Mouse (Mus musculus): ENCODE data around the gene Slc18a2.

Slc18a2 gene

GRCm38 (mm10) chr19:59276354-59276753, 15.7 kb downstream of the Slc18a2 start:
- in situ Hi-C loops (cut with MboI): no loop called here

- in situ Hi-C loops (cut with MboI): no loop called here
These were observed 20.1 kb downstream of the Slc18a2 start for GRCm38 (mm10) chr19:59280841-59281240.

- in situ Hi-C loops (cut with MboI): no loop called here
These were observed 21.3 kb downstream of the Slc18a2 start for GRCm38 (mm10) chr19:59282001-59282400.

GRCm38 (mm10) chr19:59289042-59289441, 28.3 kb downstream of the Slc18a2 start:
- in situ Hi-C loops (cut with MboI): no loop called here

GRCm38 (mm10) chr19:59289811-59290210, 29.1 kb downstream of the Slc18a2 start:
- in situ Hi-C loops (cut with MboI): no loop called here

GRCm38 (mm10) chr19:59292183-59292839, 31.6 kb downstream of the Slc18a2 start:
- in situ Hi-C loops (cut with MboI): no loop called here

- in situ Hi-C loops (cut with MboI): no loop called here
These were observed 54.6 kb downstream of the Slc18a2 start for GRCm38 (mm10) chr19:59315308-59315707.

- in situ Hi-C loops (cut with MboI): no loop called here
These were observed 55.9 kb downstream of the Slc18a2 start for GRCm38 (mm10) chr19:59316571-59316970.

GRCm38 (mm10) chr19:59321990-59322389, 61.3 kb downstream of the Slc18a2 start, which contains the start of gene Rps12-ps3:
Gene Rps12-ps3 (plus strand): TSS chr19:59322290.
- in situ Hi-C loops (cut with MboI): no loop called here

GRCm38 (mm10) chr19:59330816-59331225, 70.1 kb downstream of the Slc18a2 start:
- in situ Hi-C loops (cut with MboI): no loop called here

GRCm38 (mm10) chr19:59336655-59337054, 76.0 kb downstream of the Slc18a2 start:
- in situ Hi-C loops (cut with MboI): no loop called here

- in situ Hi-C loops (cut with MboI): no loop called here
These were observed 77.4 kb downstream of the Slc18a2 start for GRCm38 (mm10) chr19:59337872-59338681.

GRCm38 (mm10) chr19:59339908-59340307, 79.2 kb downstream of the Slc18a2 start:
- in situ Hi-C loops (cut with MboI): no loop called here

- in situ Hi-C loops (cut with MboI): no loop called here
These were observed 82.3 kb downstream of the Slc18a2 start for GRCm38 (mm10) chr19:59342964-59343363.

GRCm38 (mm10) chr19:59344304-59344711, 83.6 kb downstream of the Slc18a2 start:
- in situ Hi-C loops (cut with MboI): no loop called here

- in situ Hi-C loops (cut with MboI): no loop called here
These were observed 84.5 kb downstream of the Slc18a2 start for GRCm38 (mm10) chr19:59345081-59345657.

All from mature B cell (primary cell).